Mouse (Mus musculus) hindbrain, embryonic 10.5 days (tissue): Measurements from ENCODE around the gene Mbnl2. TPM values are rescaled to one million over a fixed set of nuclear protein-coding genes. Genes with fewer than 3 reads are reported as not detected.

ENCODE experiments used
- DNase-seq: peaks from one replicate; pipeline ENCODE4 v3.0.0-alpha.2; 2017; ENCODE audit warnings: low spot score
- H3K27ac ChIP-seq: fragments of 300-500 bp; sonication (generic); 2 replicates; pipeline ENCODE4 v1.5.1; 2016; ENCODE audit warnings: mild to moderate bottlenecking, moderate library complexity
- H3K27me3 ChIP-seq: fragments of 300-500 bp; sonication (generic); 2 replicates; pipeline ENCODE4 v1.6.1; 2016; ENCODE audit warnings: mild to moderate bottlenecking; ENCODE audit not compliant: poor library complexity, insufficient read depth, severe bottlenecking
- H3K36me3 ChIP-seq: fragments of 300-500 bp; sonication (generic); 2 replicates; pipeline ENCODE4 v1.6.1; 2016; ENCODE audit warnings: mild to moderate bottlenecking, moderate library complexity
- H3K4me1 ChIP-seq: fragments of 300-500 bp; sonication (generic); replicated peaks from 2 replicates; pipeline ENCODE4 v1.6.1; 2016; ENCODE audit warnings: mild to moderate bottlenecking
- H3K4me3 ChIP-seq: fragments of 300-500 bp; sonication (generic); 2 replicates; pipeline ENCODE4 v1.5.1; 2016; ENCODE audit warnings: mild to moderate bottlenecking, moderate library complexity
- H3K9me3 ChIP-seq: fragments of 300-500 bp; sonication (generic); 2 replicates; pipeline ENCODE4 v1.6.1; 2016; ENCODE audit warnings: mild to moderate bottlenecking, moderate library complexity
- WGBS: fragments of 180-500 bp; shearing (Covaris S2); methylation state at CpG from one replicate; pipeline ENCODE4 v1.1.7; 2016; 5-methylcytosine and 5-hydroxymethylcytosine counted together
- polyA plus RNA-seq: library from polyadenylated mRNA; unstranded; fragments of >200 nt; fragmentation: Nextera tagmentation; extraction: Ambion mirVana; gene quantifications from 2 replicates; pipeline ENCODE4 v1.2.1, GENCODE M21; 2016

Mbnl2 gene
- polyA plus RNA-seq, 1 experiment from 2014 or later: 29.4 TPM

GRCm38 (mm10) chr14:120325673-120326072 lies 50.2 kb downstream of the Mbnl2 start:
- Histone ChIP-seq H3K27me3 (no peaks in the 10 kb centered on the region), H3K27ac (no peak overlapping the region), H3K4me1 (peaks cover 6% of the 10 kb centered on the region), H3K36me3 (no peaks in the 10 kb centered on the region), H3K9me3 (no peaks in the 10 kb centered on the region), H3K4me3 (no peak overlapping the region)
- WGBS: 88% methylated on average over 5 of the region's 5 CpGs
- DNase-seq: no peak

- H3K27me3 ChIP-seq: no peaks in the 10 kb centered on the region
- 67% methylated on average over 12 of the region's 12 CpGs for WGBS
Observed at GRCm38 (mm10) chr14:120330454-120330853, 55.0 kb downstream of the Mbnl2 start.

GRCm38 (mm10) chr14:120330881-120331514 lies 55.5 kb downstream of the Mbnl2 start:
- 91% methylated on average over 13 of the region's 13 CpGs for WGBS
- H3K27me3 ChIP-seq: no peaks in the 10 kb centered on the region
- peaks cover 28% of the 10 kb centered on the region for H3K4me1 ChIP-seq
- no peak overlapping the region for H3K4me3 ChIP-seq
- DNase-seq: no peak
- no peaks in the 10 kb centered on the region for H3K9me3 ChIP-seq
- H3K36me3 ChIP-seq: no peaks in the 10 kb centered on the region
- H3K27ac ChIP-seq: no peak overlapping the region

More at GRCm38 (mm10) chr14:120330454-120330853, 55.0 kb downstream of the Mbnl2 start:
- H3K36me3 ChIP-seq: no peaks in the 10 kb centered on the region
- H3K4me3 ChIP-seq: no peak overlapping the region
- no peak overlapping the region for H3K27ac ChIP-seq
- H3K9me3 ChIP-seq: no peaks in the 10 kb centered on the region
- no peak for DNase-seq
- peaks cover 25% of the 10 kb centered on the region for H3K4me1 ChIP-seq

GRCm38 (mm10) chr14:120333465-120334243 lies 58.2 kb downstream of the Mbnl2 start:
- no peak overlapping the region for H3K4me3 ChIP-seq
- WGBS: 81% methylated on average over 15 of the region's 15 CpGs
- DNase-seq: no peak
- no peaks in the 10 kb centered on the region for H3K9me3 ChIP-seq
- peaks cover 53% of the 10 kb centered on the region for H3K4me1 ChIP-seq
- H3K27ac ChIP-seq: no peak overlapping the region
- H3K36me3 ChIP-seq: no peaks in the 10 kb centered on the region
- no peaks in the 10 kb centered on the region for H3K27me3 ChIP-seq

GRCm38 (mm10) chr14:120335366-120335765 lies 59.9 kb downstream of the Mbnl2 start:
- Histone ChIP-seq H3K27ac (no peak overlapping the region), H3K27me3 (no peaks in the 10 kb centered on the region), H3K4me1 (peaks cover 53% of the 10 kb centered on the region), H3K36me3 (no peaks in the 10 kb centered on the region), H3K4me3 (no peak overlapping the region), H3K9me3 (no peaks in the 10 kb centered on the region)
- 87% methylated on average over 9 of the region's 9 CpGs for WGBS
- no peak for DNase-seq

GRCm38 (mm10) chr14:120335871-120336270 lies 60.4 kb downstream of the Mbnl2 start:
- 68% methylated on average over 6 of the region's 6 CpGs for WGBS
- H3K27me3 ChIP-seq: no peaks in the 10 kb centered on the region
- no peak overlapping the region for H3K27ac ChIP-seq
- no peaks in the 10 kb centered on the region for H3K9me3 ChIP-seq
- H3K4me3 ChIP-seq: no peak overlapping the region
- no peaks in the 10 kb centered on the region for H3K36me3 ChIP-seq
- DNase-seq: no peak
- H3K4me1 ChIP-seq: peaks cover 48% of the 10 kb centered on the region

GRCm38 (mm10) chr14:120336380-120336779 lies 60.9 kb downstream of the Mbnl2 start:
- peaks cover 47% of the 10 kb centered on the region for H3K4me1 ChIP-seq
- H3K36me3 ChIP-seq: no peaks in the 10 kb centered on the region
- H3K9me3 ChIP-seq: no peaks in the 10 kb centered on the region
- H3K27ac ChIP-seq: no peak overlapping the region
- no peaks in the 10 kb centered on the region for H3K27me3 ChIP-seq
- WGBS: 44% methylated on average over 7 of the region's 7 CpGs
- H3K4me3 ChIP-seq: no peak overlapping the region
- no peak for DNase-seq

GRCm38 (mm10) chr14:120336841-120337240 lies 61.4 kb downstream of the Mbnl2 start:
- H3K9me3 ChIP-seq: no peaks in the 10 kb centered on the region
- 84% methylated on average over 8 of the region's 8 CpGs for WGBS
- peaks cover 47% of the 10 kb centered on the region for H3K4me1 ChIP-seq
- H3K27ac ChIP-seq: no peak overlapping the region
- no peaks in the 10 kb centered on the region for H3K27me3 ChIP-seq
- DNase-seq: no peak
- no peaks in the 10 kb centered on the region for H3K36me3 ChIP-seq
- no peak overlapping the region for H3K4me3 ChIP-seq

- Histone ChIP-seq H3K27ac (peak overlapping the region; percentile 53; the same call in 1 of the 2 replicates), H3K4me3 (no peak overlapping the region), H3K9me3 (no peaks in the 10 kb centered on the region), H3K27me3 (no peaks in the 10 kb centered on the region), H3K36me3 (no peaks in the 10 kb centered on the region), H3K4me1 (peaks cover 39% of the 10 kb centered on the region)
- no peak for DNase-seq
- 57% methylated on average over 7 of the region's 7 CpGs for WGBS
Observed at GRCm38 (mm10) chr14:120337731-120338462, 62.4 kb downstream of the Mbnl2 start.

GRCm38 (mm10) chr14:120338706-120339105 lies 63.2 kb downstream of the Mbnl2 start:
- 70% methylated on average over 3 of the region's 3 CpGs for WGBS
- H3K4me3 ChIP-seq: no peak overlapping the region
- H3K27me3 ChIP-seq: no peaks in the 10 kb centered on the region
- no peak overlapping the region for H3K27ac ChIP-seq
- peaks cover 33% of the 10 kb centered on the region for H3K4me1 ChIP-seq
- no peak for DNase-seq
- no peaks in the 10 kb centered on the region for H3K36me3 ChIP-seq
- H3K9me3 ChIP-seq: no peaks in the 10 kb centered on the region

- Histone ChIP-seq H3K27ac (no peak overlapping the region), H3K9me3 (peaks cover 7% of the 10 kb centered on the region), H3K4me3 (no peak overlapping the region), H3K36me3 (peaks cover 15% of the 10 kb centered on the region; the same call in 1 of the 2 replicates), H3K4me1 (peaks cover 18% of the 10 kb centered on the region), H3K27me3 (no peaks in the 10 kb centered on the region)
- 90% methylated on average over 6 of the region's 6 CpGs for WGBS
- DNase-seq: no peak
Observed at GRCm38 (mm10) chr14:120341912-120342311, 66.4 kb downstream of the Mbnl2 start.

GRCm38 (mm10) chr14:120342321-120342720 lies 66.9 kb downstream of the Mbnl2 start:
- no peak overlapping the region for H3K27ac ChIP-seq
- no peak for DNase-seq
- peaks cover 17% of the 10 kb centered on the region; the same call in 1 of the 2 replicates for H3K36me3 ChIP-seq
- peaks cover 16% of the 10 kb centered on the region for H3K4me1 ChIP-seq
- H3K9me3 ChIP-seq: peaks cover 8% of the 10 kb centered on the region
- no peak overlapping the region for H3K4me3 ChIP-seq
- no peaks in the 10 kb centered on the region for H3K27me3 ChIP-seq
- whole genome bisulfite sequencing: 93% methylated on average over 7 of the region's 7 CpGs

- peaks cover 8% of the 10 kb centered on the region for H3K9me3 ChIP-seq
- H3K27me3 ChIP-seq: no peaks in the 10 kb centered on the region
- no peak for DNase-seq
- H3K4me3 ChIP-seq: no peak overlapping the region
- 94% methylated on average over 4 of the region's 4 CpGs for WGBS
- 0 out of 2 replicates have a peak, but pooled peaks cover 4% of the 10 kb centered on the region for H3K4me1 ChIP-seq
- peaks cover 21% of the 10 kb centered on the region; the same call in 1 of the 2 replicates for H3K36me3 ChIP-seq
- H3K27ac ChIP-seq: no peak overlapping the region
Observed at GRCm38 (mm10) chr14:120344641-120345040, 69.2 kb downstream of the Mbnl2 start.
